Mouse (Mus musculus) midbrain, postnatal 0 days (tissue): ENCODE results near the gene Gm16181. TPM values are rescaled to one million over a fixed set of nuclear protein-coding genes. Genes with fewer than 3 reads are reported as not detected.

Experiments
- ATAC-seq: fragments of 200-750 bp; cut with Nextera tagmentation; 2 replicates; pipeline ENCODE4 v1.8.0; 2017; ENCODE audit warnings: moderate number of reproducible peaks, mild to moderate bottlenecking, moderate TSS enrichment, moderate library complexity; ENCODE audit not compliant: low FRiP score
- DNase-seq: peaks from one replicate; pipeline ENCODE4 v3.0.0-alpha.2; 2015; ENCODE audit warnings: low spot score
- H3K27ac ChIP-seq: fragments of 300-500 bp; sonication (generic); 2 replicates; pipeline ENCODE4 v1.5.1; 2014; ENCODE audit warnings: low read depth, mild to moderate bottlenecking, low read length, mixed read lengths
- H3K27me3 ChIP-seq: fragments of 300-500 bp; sonication (generic); 2 replicates; pipeline ENCODE4 v1.6.1; 2014; ENCODE audit warnings: low read length, control low read depth, mixed read lengths; ENCODE audit not compliant: insufficient read depth
- H3K36me3 ChIP-seq: fragments of 300-500 bp; sonication (generic); 2 replicates; pipeline ENCODE4 v1.6.1; 2014; ENCODE audit warnings: low read length, control low read depth, mixed read lengths; ENCODE audit not compliant: insufficient read depth
- H3K4me1 ChIP-seq: fragments of 300-500 bp; sonication (generic); 2 replicates; pipeline ENCODE4 v1.6.1; 2014; ENCODE audit warnings: mild to moderate bottlenecking, control low read depth, antibody characterized with exemption, low read length, mixed read lengths; ENCODE audit not compliant: insufficient read depth
- H3K4me2 ChIP-seq: fragments of 300-500 bp; sonication (generic); 2 replicates; pipeline ENCODE4 v1.6.1; 2014; ENCODE audit warnings: low read depth, mild to moderate bottlenecking, low read length, mixed read lengths; ENCODE audit not compliant: poor library complexity, severe bottlenecking
- H3K4me3 ChIP-seq: fragments of 300-500 bp; sonication (generic); 2 replicates; pipeline ENCODE4 v1.5.1; 2014; ENCODE audit warnings: low read depth, mild to moderate bottlenecking, low read length, moderate library complexity
- H3K9ac ChIP-seq: fragments of 300-500 bp; sonication (generic); replicated peaks from 2 replicates; pipeline ENCODE4 v1.6.1; 2014; ENCODE audit warnings: mild to moderate bottlenecking, low read length, moderate library complexity, mixed read lengths; ENCODE audit not compliant: poor library complexity, severe bottlenecking
- H3K9me3 ChIP-seq: fragments of 300-500 bp; sonication (generic); 2 replicates; pipeline ENCODE4 v1.6.1; 2016; ENCODE audit warnings: low read length, control low read depth
- CTCF ChIP-seq: IDR thresholded peaks from 2 replicates; pipeline ENCODE4 v1.5.1; 2016; ENCODE audit warnings: antibody characterized with exemption, mild to moderate bottlenecking
- WGBS: fragments of 180-500 bp; shearing (Covaris S2); extraction: QIAGEN DNeasy Blood & Tissue Kit; methylation state at CpG from one replicate; pipeline ENCODE4 v1.1.7; 2014; 5-methylcytosine and 5-hydroxymethylcytosine counted together
- polyA plus RNA-seq: library from polyadenylated mRNA; unstranded; fragments of >200 nt; fragmentation: Nextera tagmentation; extraction: Ambion mirVana; gene quantifications from 2 replicates; pipeline ENCODE4 v1.2.1, GENCODE M21; 2015
- total RNA-seq: library from RNA; depleted of rRNA; stranded (reverse); fragments of >200 nt; gene quantifications from 2 replicates; pipeline ENCODE4 v1.2.3, GENCODE M21; 2014

The Gm16181 gene
- total and polyA plus RNA-seq, 2 experiments from 2014 or later, result 0.33 TPM; not detected in 1

- TF ChIP-seq CTCF, result no peak
- no peaks in the 10 kb centered on the region for H3K4me1 ChIP-seq
- DNase-seq (no peak), ATAC-seq (no peak)
- peaks cover 35% of the 10 kb centered on the region for H3K36me3 ChIP-seq
- WGBS, result 90% methylated on average over 4 of the region's 4 CpGs
- H3K27me3 ChIP-seq, result no peaks in the 10 kb centered on the region
- H3K9me3 ChIP-seq, result no peaks in the 10 kb centered on the region
- H3K4me3 ChIP-seq, result no peak overlapping the region
- no peak overlapping the region for H3K27ac ChIP-seq
- H3K9ac ChIP-seq, result no peak overlapping the region
- H3K4me2 ChIP-seq, result no peak overlapping the region
These were observed 4.0 kb downstream of the Gm16181 start for GRCm38 (mm10) chr17:35224641-35225040.

GRCm38 (mm10) chr17:35225456-35225855 lies 4.8 kb downstream of the Gm16181 start:
- Histone ChIP-seq H3K4me3 (no peak overlapping the region), H3K4me1 (no peaks in the 10 kb centered on the region), H3K36me3 (peaks cover 32% of the 10 kb centered on the region), H3K27ac (no peak overlapping the region), H3K9ac (no peak overlapping the region), H3K9me3 (no peaks in the 10 kb centered on the region), H3K4me2 (no peak overlapping the region), H3K27me3 (no peaks in the 10 kb centered on the region)
- 91% methylated on average over 5 of the region's 5 CpGs for WGBS
- no peak for TF ChIP-seq CTCF
- ATAC-seq, result no peak
- no peak for DNase-seq

GRCm38 (mm10) chr17:35226561-35227046 lies 6.0 kb downstream of the Gm16181 start:
- H3K27me3 ChIP-seq, result no peaks in the 10 kb centered on the region
- 84% methylated on average over 14 of the region's 14 CpGs for WGBS

GRCm38 (mm10) chr17:35231022-35231421 lies 10.4 kb downstream of the Gm16181 start:
- no peak overlapping the region for H3K4me3 ChIP-seq
- peaks cover 46% of the 10 kb centered on the region for H3K36me3 ChIP-seq

More at GRCm38 (mm10) chr17:35226561-35227046, 6.0 kb downstream of the Gm16181 start:
- TF ChIP-seq CTCF, result no peak
- no peaks in the 10 kb centered on the region for H3K4me1 ChIP-seq
- H3K9ac ChIP-seq, result no peak overlapping the region
- H3K4me2 ChIP-seq, result no peak overlapping the region
- no peak overlapping the region for H3K27ac ChIP-seq
- ATAC-seq, result no peak
- H3K36me3 ChIP-seq, result peaks cover 33% of the 10 kb centered on the region
- no peak overlapping the region for H3K4me3 ChIP-seq
- no peak for DNase-seq
- no peaks in the 10 kb centered on the region for H3K9me3 ChIP-seq

GRCm38 (mm10) chr17:35232043-35232442 lies 11.4 kb downstream of the Gm16181 start:
- ATAC-seq, result no peak

More at GRCm38 (mm10) chr17:35231022-35231421, 10.4 kb downstream of the Gm16181 start:
- no peaks in the 10 kb centered on the region for H3K27me3 ChIP-seq
- H3K4me1 ChIP-seq, result peaks cover 5% of the 10 kb centered on the region; the same call in 1 of the 2 replicates
- no peak overlapping the region for H3K27ac ChIP-seq
- H3K9ac ChIP-seq, result no peak overlapping the region
- 93% methylated on average over 10 of the region's 10 CpGs for WGBS
- DNase-seq (no peak), ATAC-seq (no peak)
- TF ChIP-seq CTCF, result no peak
- H3K9me3 ChIP-seq, result no peaks in the 10 kb centered on the region
- H3K4me2 ChIP-seq, result no peak overlapping the region

GRCm38 (mm10) chr17:35232659-35233058 lies 12.0 kb downstream of the Gm16181 start:
- WGBS, result 89% methylated on average over 5 of the region's 5 CpGs
- no peak for DNase-seq

More at GRCm38 (mm10) chr17:35232043-35232442, 11.4 kb downstream of the Gm16181 start:
- no peaks in the 10 kb centered on the region for H3K9me3 ChIP-seq
- 10% methylated on average over 12 of the region's 12 CpGs for WGBS
- peaks cover 5% of the 10 kb centered on the region; the same call in 1 of the 2 replicates for H3K4me1 ChIP-seq
- H3K9ac ChIP-seq, result no peak overlapping the region
- TF ChIP-seq CTCF, result peak; percentile 92
- no peak overlapping the region for H3K4me3 ChIP-seq
- no peak overlapping the region for H3K27ac ChIP-seq
- peak; percentile 86 for DNase-seq
- no peaks in the 10 kb centered on the region for H3K27me3 ChIP-seq
- H3K36me3 ChIP-seq, result peaks cover 46% of the 10 kb centered on the region
- no peak overlapping the region; the same call in 1 of the 2 replicates for H3K4me2 ChIP-seq

More at GRCm38 (mm10) chr17:35232659-35233058, 12.0 kb downstream of the Gm16181 start:
- H3K27me3 ChIP-seq, result no peaks in the 10 kb centered on the region
- no peaks in the 10 kb centered on the region for H3K9me3 ChIP-seq
- H3K36me3 ChIP-seq, result peaks cover 42% of the 10 kb centered on the region
- no peak overlapping the region for H3K27ac ChIP-seq
- no peak overlapping the region for H3K4me3 ChIP-seq
- ATAC-seq, result no peak
- H3K4me1 ChIP-seq, result peaks cover 5% of the 10 kb centered on the region; the same call in 1 of the 2 replicates
- no peak overlapping the region for H3K4me2 ChIP-seq
- no peak for TF ChIP-seq CTCF
- no peak overlapping the region for H3K9ac ChIP-seq
